Mouse (Mus musculus) activated CD4-positive, CD25-positive, alpha-beta regulatory T cell, adult 9 weeks (primary cell): ENCODE data around the gene Tbl1x. TPM values are rescaled to one million over a fixed set of nuclear protein-coding genes. Genes with fewer than 3 reads are reported as not detected.

Experiments
- polyA plus RNA-seq: library from polyadenylated mRNA; unstranded; fragments of 100-300 nt; shearing (Covaris generic); gene quantifications from one replicate; pipeline ENCODE4 v1.2.1, GENCODE M21; 2017

Tbl1x gene
- polyA plus RNA-seq, result 31.1 TPM

GRCm38 (mm10) chrX:77510371-77511300 is at the start of gene Tbl1x:
Tbl1x (plus strand) TSS chrX:77511013.

